Mouse (Mus musculus) E14TG2a.4 (cell line): ENCODE results near the gene Tspan8.

ENCODE experiments used
- H3K27me3 ChIP-seq: 2 replicates; pipeline ENCODE4 v1.6.1; 2014; ENCODE audit warnings: low read length, control low read depth; ENCODE audit not compliant: insufficient read depth
- H3K36me3 ChIP-seq: 2 replicates; pipeline ENCODE4 v1.6.1; 2014; ENCODE audit warnings: low read length, control low read depth; ENCODE audit not compliant: insufficient read depth
- H3K4me1 ChIP-seq: replicated peaks from 2 replicates; pipeline ENCODE4 v1.6.1; 2014; ENCODE audit warnings: low read depth, low read length, control low read depth
- H3K4me3 ChIP-seq: replicated peaks from 2 replicates; pipeline ENCODE4 v1.5.1; 2014; ENCODE audit warnings: mild to moderate bottlenecking, low read length
- H3K9me3 ChIP-seq: 2 replicates; pipeline ENCODE4 v1.6.1; 2014; ENCODE audit warnings: low read length, control low read depth
- CTCF ChIP-seq: conservative IDR thresholded peaks from 2 replicates; pipeline ENCODE4 v1.5.1; 2014; ENCODE audit warnings: low read length
- NANOG ChIP-seq: IDR thresholded peaks from 2 replicates; pipeline ENCODE4 v1.6.1; 2014; ENCODE audit warnings: borderline replicate concordance, low read length, mixed read lengths
- POU5F1 ChIP-seq: IDR thresholded peaks from 2 replicates; pipeline ENCODE4 v1.6.1; 2014; ENCODE audit warnings: low read length, borderline replicate concordance

Gene Tspan8

GRCm38 (mm10) chr10:115825289-115825688 lies 8.7 kb downstream of the Tspan8 start:
- Histone ChIP-seq H3K4me1 (no peaks in the 10 kb centered on the region), H3K27me3 (no peaks in the 10 kb centered on the region), H3K36me3 (no peaks in the 10 kb centered on the region), H3K9me3 (no peaks in the 10 kb centered on the region), H3K4me3 (no peak overlapping the region)
- TF ChIP-seq POU5F1 (no peak), NANOG (no peak), CTCF (no peak)

- TF ChIP-seq POU5F1 (no peak), CTCF (no peak), NANOG (no peak)
- 0 out of 2 replicates have a peak, but pooled peaks cover 2% of the 10 kb centered on the region for H3K9me3 ChIP-seq
- H3K36me3 ChIP-seq: no peaks in the 10 kb centered on the region
- no peaks in the 10 kb centered on the region for H3K27me3 ChIP-seq
- H3K4me3 ChIP-seq: no peak overlapping the region
- H3K4me1 ChIP-seq: peaks cover 9% of the 10 kb centered on the region
These were observed 12.2 kb downstream of the Tspan8 start for GRCm38 (mm10) chr10:115828872-115829271.

- no peak overlapping the region for H3K4me3 ChIP-seq
- H3K36me3 ChIP-seq: no peaks in the 10 kb centered on the region
- TF ChIP-seq POU5F1 (no peak), NANOG (no peak), CTCF (no peak)
- H3K9me3 ChIP-seq: 0 out of 2 replicates have a peak, but pooled peaks cover 2% of the 10 kb centered on the region
- H3K4me1 ChIP-seq: peaks cover 17% of the 10 kb centered on the region
- no peaks in the 10 kb centered on the region for H3K27me3 ChIP-seq
These were observed 13.1 kb downstream of the Tspan8 start for GRCm38 (mm10) chr10:115829696-115830095.

GRCm38 (mm10) chr10:115830726-115831125 lies 14.1 kb downstream of the Tspan8 start:
- Histone ChIP-seq H3K4me3 (no peak overlapping the region), H3K4me1 (peaks cover 21% of the 10 kb centered on the region), H3K9me3 (0 out of 2 replicates have a peak, but pooled peaks cover 2% of the 10 kb centered on the region), H3K27me3 (no peaks in the 10 kb centered on the region), H3K36me3 (no peaks in the 10 kb centered on the region)
- TF ChIP-seq CTCF (no peak), POU5F1 (no peak), NANOG (no peak)

- H3K4me3 ChIP-seq: no peak overlapping the region
- H3K4me1 ChIP-seq: peaks cover 21% of the 10 kb centered on the region
- H3K9me3 ChIP-seq: 0 out of 2 replicates have a peak, but pooled peaks cover 2% of the 10 kb centered on the region
- H3K27me3 ChIP-seq: 0 out of 2 replicates have a peak, but pooled peaks cover 5% of the 10 kb centered on the region
- H3K36me3 ChIP-seq: no peaks in the 10 kb centered on the region
- TF ChIP-seq CTCF (no peak), POU5F1 (no peak), NANOG (no peak)
These were observed 17.4 kb downstream of the Tspan8 start for GRCm38 (mm10) chr10:115834017-115834416.

- TF ChIP-seq NANOG (no peak), CTCF (no peak), POU5F1 (no peak)
- Histone ChIP-seq H3K27me3 (no peaks in the 10 kb centered on the region), H3K9me3 (no peaks in the 10 kb centered on the region), H3K4me1 (no peaks in the 10 kb centered on the region), H3K36me3 (no peaks in the 10 kb centered on the region), H3K4me3 (no peak overlapping the region)
These were observed 30.3 kb downstream of the Tspan8 start for GRCm38 (mm10) chr10:115846930-115847329.

GRCm38 (mm10) chr10:115848511-115848910 lies 31.9 kb downstream of the Tspan8 start:
- Histone ChIP-seq H3K4me3 (no peak overlapping the region), H3K4me1 (no peaks in the 10 kb centered on the region), H3K9me3 (no peaks in the 10 kb centered on the region), H3K27me3 (no peaks in the 10 kb centered on the region), H3K36me3 (no peaks in the 10 kb centered on the region)
- TF ChIP-seq NANOG (no peak), CTCF (no peak), POU5F1 (no peak)

- H3K4me1 ChIP-seq: no peaks in the 10 kb centered on the region
- H3K36me3 ChIP-seq: no peaks in the 10 kb centered on the region
- H3K9me3 ChIP-seq: no peaks in the 10 kb centered on the region
- no peak for TF ChIP-seq POU5F1
- TF ChIP-seq CTCF: no peak
- TF ChIP-seq NANOG: no peak
- no peaks in the 10 kb centered on the region; the same call in 1 of the 2 replicates for H3K27me3 ChIP-seq
- no peak overlapping the region for H3K4me3 ChIP-seq
These were observed 43.7 kb downstream of the Tspan8 start for GRCm38 (mm10) chr10:115860210-115860880.
